Mouse (Mus musculus) embryonic stem cell, embryonic (primary cell): ENCODE data around the gene Bag3.

Source experiments
- CTCF ChIA-PET, 4 experiments: fragments of 300-600 bp in 2 of 4; fragments of 350-600 bp in 2 of 4; sonication (Branson Sonifier 250); formaldehyde crosslinking; loops; one replicate each; lab custom pipeline; 2022; ENCODE audit warnings: inconsistent platforms in 2 of 4; lab: Charles Lee
- POLR2A ChIA-PET, 4 experiments: fragments of 300-600 bp in 2 of 4; fragments of 350-600 bp in 2 of 4; sonication (Branson Sonifier 250); formaldehyde crosslinking; loops; one replicate each; lab custom pipeline; 2022; ENCODE audit warnings: antibody characterized with exemption in 4 of 4, inconsistent platforms in 1 of 4; lab: Charles Lee

Gene Bag3

GRCm38 (mm10) chr7:128529574-128530051, 6.2 kb downstream of the Bag3 start:
- ChIA-PET CTCF (interaction anchor here in 1 of 4 experiments (0.6 kb wide), 1 partner anchor 44 kb away, joined by 3 read pairs; no protein-coding TSS in a partner anchor), POLR2A (interaction anchor here in 3 of 4 experiments (0.6 to 6.1 kb wide), 18 partner anchors 9 to 453 kb away, joined by 3 to 36 read pairs (median 4); partner anchors contain the start of genes Tial1 (in 2 of the 3) and Mcmbp (in 1 of the 3))

- CTCF ChIA-PET: interaction anchor here in 2 of 4 experiments (0.5 to 0.6 kb wide), 2 partner anchors 123 to 428 kb away, joined by 3 to 5 read pairs; no protein-coding TSS in a partner anchor
- POLR2A ChIA-PET: interaction anchor here in 3 of 4 experiments (0.6 to 6.1 kb wide), 26 partner anchors 7 to 81 kb away, joined by 3 to 68 read pairs (median 4); partner anchors contain the start of genes Bag3 (in 2 of the 3) and Tial1 (in 1 of the 3)
Measured at GRCm38 (mm10) chr7:128531031-128531430, 7.6 kb downstream of the Bag3 start.

GRCm38 (mm10) chr7:128531929-128532328, 8.5 kb downstream of the Bag3 start:
- ChIA-PET POLR2A (interaction anchor here in 3 of 4 experiments (0.6 to 6.1 kb wide), 15 partner anchors 8 to 90 kb away, joined by 3 to 68 read pairs (median 6); partner anchors contain the start of genes Bag3 (in 3 of the 3) and Tial1 (in 1 of the 3)), CTCF (no interaction called here)

- CTCF ChIA-PET: no interaction called here
- POLR2A ChIA-PET: interaction anchor here in 3 of 4 experiments (0.6 to 6.1 kb wide), 18 partner anchors 9 to 89 kb away, joined by 3 to 68 read pairs (median 4); partner anchors contain the start of genes Bag3 (in 3 of the 3) and Tial1 (in 1 of the 3)
Measured at GRCm38 (mm10) chr7:128532441-128533166, 9.2 kb downstream of the Bag3 start.

GRCm38 (mm10) chr7:128534984-128535491, 11.6 kb downstream of the Bag3 start:
- CTCF ChIA-PET: interaction anchor here (0.6 to 1.2 kb wide), 4 partner anchors 61 to 308 kb away, joined by 3 to 8 read pairs (median 3); no protein-coding TSS in a partner anchor
- POLR2A ChIA-PET: interaction anchor here (0.6 to 5.1 kb wide), 24 partner anchors 8 to 297 kb away, joined by 3 to 68 read pairs (median 4); partner anchors contain the start of genes Bag3 (in 3 of the 4), Tial1 (in 3 of the 4), 9130023H24Rik (in 1 of the 4) and Mcmbp (in 1 of the 4)

GRCm38 (mm10) chr7:128536074-128536473, 12.7 kb downstream of the Bag3 start:
- ChIA-PET POLR2A (interaction anchor here in 3 of 4 experiments (0.6 to 7.8 kb wide), 12 partner anchors 8 to 179 kb away, joined by 3 to 77 read pairs (median 5); partner anchors contain the start of genes Bag3 (in 3 of the 3) and Tial1 (in 2 of the 3)), CTCF (no interaction called here)

- ChIA-PET POLR2A (interaction anchor here in 3 of 4 experiments (1.3 to 7.8 kb wide), 6 partner anchors 9 to 172 kb away, joined by 4 to 77 read pairs (median 4); partner anchors contain the start of genes Tial1 (in 2 of the 3) and Bag3 (in 1 of the 3)), CTCF (no interaction called here)
Measured at GRCm38 (mm10) chr7:128537676-128538075, 14.3 kb downstream of the Bag3 start.

GRCm38 (mm10) chr7:128538196-128538595, 14.8 kb downstream of the Bag3 start:
- POLR2A ChIA-PET: interaction anchor here in 3 of 4 experiments (0.5 to 7.8 kb wide), 10 partner anchors 8 to 173 kb away, joined by 3 to 77 read pairs (median 4); partner anchors contain the start of genes Tial1 (in 2 of the 3) and Bag3 (in 1 of the 3)
- CTCF ChIA-PET: no interaction called here

- POLR2A ChIA-PET: interaction anchor here in 3 of 4 experiments (0.5 to 7.8 kb wide), 8 partner anchors 8 to 77 kb away, joined by 3 to 77 read pairs (median 4); partner anchors contain the start of genes Tial1 (in 2 of the 3) and Bag3 (in 1 of the 3)
- CTCF ChIA-PET: interaction anchor here in 1 of 4 experiments (1.0 kb wide), 1 partner anchor 65 kb away, joined by 3 read pairs; no protein-coding TSS in a partner anchor
Measured at GRCm38 (mm10) chr7:128538769-128539168, 15.4 kb downstream of the Bag3 start.

GRCm38 (mm10) chr7:128540111-128540510, 16.7 kb downstream of the Bag3 start:
- CTCF ChIA-PET: interaction anchor here in 1 of 4 experiments (1.0 kb wide), 1 partner anchor 66 kb away, joined by 3 read pairs; no protein-coding TSS in a partner anchor
- POLR2A ChIA-PET: interaction anchor here in 3 of 4 experiments (0.7 to 7.8 kb wide), 10 partner anchors 8 to 78 kb away, joined by 3 to 77 read pairs (median 5); partner anchors contain the start of genes Bag3 (in 3 of the 3) and Tial1 (in 2 of the 3)

- CTCF ChIA-PET: no interaction called here
- POLR2A ChIA-PET: interaction anchor here in 3 of 4 experiments (0.7 to 7.8 kb wide), 8 partner anchors 9 to 79 kb away, joined by 3 to 77 read pairs (median 6); partner anchors contain the start of genes Bag3 (in 3 of the 3) and Tial1 (in 1 of the 3)
Measured at GRCm38 (mm10) chr7:128540734-128541133, 17.3 kb downstream of the Bag3 start.

- CTCF ChIA-PET: no interaction called here
- POLR2A ChIA-PET: interaction anchor here in 3 of 4 experiments (0.7 to 7.8 kb wide), 8 partner anchors 9 to 79 kb away, joined by 3 to 77 read pairs (median 10); partner anchors contain the start of genes Bag3 (in 3 of the 3) and Tial1 (in 1 of the 3)
Measured at GRCm38 (mm10) chr7:128541186-128541585, 17.8 kb downstream of the Bag3 start.

GRCm38 (mm10) chr7:128541771-128542170, 18.4 kb downstream of the Bag3 start:
- ChIA-PET POLR2A (interaction anchor here in 3 of 4 experiments (0.6 to 7.8 kb wide), 11 partner anchors 10 to 114 kb away, joined by 3 to 77 read pairs (median 8); partner anchors contain the start of genes Bag3 (in 2 of the 3) and Tial1 (in 1 of the 3)), CTCF (interaction anchor here in 1 of 4 experiments (0.7 to 1.1 kb wide), 3 partner anchors 18 to 164 kb away, joined by 3 to 4 read pairs (median 4); partner anchors contain the start of gene Bag3)

GRCm38 (mm10) chr7:128542488-128542887, 19.1 kb downstream of the Bag3 start:
- CTCF ChIA-PET: interaction anchor here in 2 of 4 experiments (0.7 to 1.1 kb wide), 3 partner anchors 19 to 42 kb away, joined by 3 to 4 read pairs (median 3); partner anchors contain the start of gene Bag3 (in 1 of the 2)
- POLR2A ChIA-PET: interaction anchor here (0.5 to 7.8 kb wide), 23 partner anchors 8 to 574 kb away, joined by 3 to 77 read pairs (median 5); partner anchors contain the start of genes Bag3 (in 3 of the 4), Inpp5f (in 1 of the 4) and Tial1 (in 1 of the 4)

GRCm38 (mm10) chr7:128543148-128543855, 19.9 kb downstream of the Bag3 start:
- POLR2A ChIA-PET: interaction anchor here in 3 of 4 experiments (0.5 to 7.8 kb wide), 20 partner anchors 8 to 575 kb away, joined by 3 to 77 read pairs (median 5); partner anchors contain the start of genes Bag3 (in 3 of the 3), Inpp5f (in 1 of the 3) and Tial1 (in 1 of the 3)
- CTCF ChIA-PET: interaction anchor here in 1 of 4 experiments (1.2 kb wide), 1 partner anchor 69 kb away, joined by 3 read pairs; no protein-coding TSS in a partner anchor

- ChIA-PET POLR2A (interaction anchor here in 2 of 4 experiments (0.7 to 7.8 kb wide), 13 partner anchors 8 to 82 kb away, joined by 3 to 77 read pairs (median 8); partner anchors contain the start of genes Bag3 (in 2 of the 2) and Tial1 (in 1 of the 2)), CTCF (interaction anchor here in 1 of 4 experiments (1.0 to 1.2 kb wide), 3 partner anchors 68 to 70 kb away, joined by 3 to 5 read pairs (median 4); no protein-coding TSS in a partner anchor)
Measured at GRCm38 (mm10) chr7:128543961-128544360, 20.5 kb downstream of the Bag3 start.
